Mouse (Mus musculus) C2C12 (cell line): ENCODE results near the gene Olfr524.

ENCODE experiments used
- CEBPB ChIP-seq: IDR thresholded peaks from one replicate; pipeline ENCODE4 v1.6.1; 2011; ENCODE audit warnings: low read depth, mild to moderate bottlenecking, control low read depth, moderate library complexity
- CTCF ChIP-seq: IDR thresholded peaks from one replicate; pipeline ENCODE4 v1.5.1; 2011; ENCODE audit not compliant: control insufficient read depth, insufficient read depth, insufficient read length
- MAX ChIP-seq: IDR thresholded peaks from one replicate; pipeline ENCODE4 v1.6.1; 2011; ENCODE audit warnings: mild to moderate bottlenecking, control low read depth
- MYOD1 ChIP-seq: IDR thresholded peaks from one replicate; pipeline ENCODE4 v1.6.1; 2011; ENCODE audit warnings: low read depth; ENCODE audit not compliant: control insufficient read depth, insufficient read length
- MYOG ChIP-seq: IDR thresholded peaks from one replicate; pipeline ENCODE4 v1.6.1; 2011; ENCODE audit not compliant: control insufficient read depth, insufficient read length; ENCODE audit errors: extremely low read depth
- USF1 ChIP-seq: IDR thresholded peaks from one replicate; pipeline ENCODE4 v1.6.1; 2011; ENCODE audit warnings: low read depth, mild to moderate bottlenecking, control low read depth, moderate library complexity

- TF ChIP-seq CTCF (no peak), CEBPB (no peak), USF1 (no peak), MYOD1 (no peak), MAX (no peak), MYOG (no peak)
Observed at GRCm38 (mm10) chr7:140179176-140179575, 26.6 kb downstream of the Olfr524 start.
